Mouse (Mus musculus): ENCODE data around the gene Olfr1369-ps1. TPM values are rescaled to one million over a fixed set of nuclear protein-coding genes. Genes with fewer than 3 reads are reported as not detected.

Gene Olfr1369-ps1
- polyA plus RNA-seq, 1 experiment from 2014 or later = not detected

DNA sequence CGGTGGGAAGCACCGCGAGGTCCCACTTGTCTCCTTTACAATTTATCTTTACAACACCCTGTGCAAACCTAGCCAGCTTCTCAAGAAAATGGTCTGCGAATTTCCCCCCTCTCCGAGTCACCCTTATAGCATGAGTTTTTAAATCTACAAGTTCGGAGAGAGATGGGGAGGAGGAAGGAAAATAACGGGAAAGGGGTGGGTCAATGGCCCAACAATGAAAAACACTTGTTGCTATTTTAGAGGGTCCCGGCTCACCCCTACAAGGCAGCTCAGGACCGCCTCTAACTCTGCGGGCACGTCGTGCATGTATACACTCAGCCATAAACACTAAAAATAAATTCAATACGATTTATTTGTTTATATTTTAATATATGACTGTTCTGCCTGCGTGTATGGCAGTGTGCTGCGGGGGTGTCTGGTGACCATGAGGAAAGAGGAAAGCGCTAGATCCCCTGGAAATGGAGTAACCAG is 48.8 kb downstream of the Olfr1369-ps1 start:
- ATAC-seq (replicated peaks; ENCODE audit: low FRiP score, low read depth) = no peak; the same call in 1 of the 2 replicates
- 0 out of 2 replicates have a peak, but pooled peaks cover 3% of the 10 kb centered on the region for H3K4me1 ChIP-seq (replicated peaks; ENCODE audit: insufficient read depth, low read length)
- H3K4me2 ChIP-seq (ENCODE audit: low read length) = peak overlapping the region; percentile 95
- no peaks in the 10 kb centered on the region for H3K36me3 ChIP-seq (ENCODE audit: insufficient read depth, low read length)
- under 1% methylated on average over 16 of the region's 16 CpGs for WGBS
- H3K9me3 ChIP-seq (replicated peaks; ENCODE audit: low read length) = no peaks in the 10 kb centered on the region
- H3K27me3 ChIP-seq (ENCODE audit: insufficient read depth, low read length) = no peaks in the 10 kb centered on the region
- no peak for TF ChIP-seq CTCF (IDR thresholded peaks at IDR 0.05; ENCODE audit: low read depth)
- H3K9ac ChIP-seq (ENCODE audit: low read depth, low read length) = peak overlapping the region; percentile 50; the same call in 1 of the 2 replicates
- no peak overlapping the region for H3K27ac ChIP-seq
- peak overlapping the region; percentile 62 for H3K4me3 ChIP-seq (replicated peaks; ENCODE audit: low read depth, low read length)
- peak; percentile 25 for DNase-seq (ENCODE audit: low spot score)

DNA sequence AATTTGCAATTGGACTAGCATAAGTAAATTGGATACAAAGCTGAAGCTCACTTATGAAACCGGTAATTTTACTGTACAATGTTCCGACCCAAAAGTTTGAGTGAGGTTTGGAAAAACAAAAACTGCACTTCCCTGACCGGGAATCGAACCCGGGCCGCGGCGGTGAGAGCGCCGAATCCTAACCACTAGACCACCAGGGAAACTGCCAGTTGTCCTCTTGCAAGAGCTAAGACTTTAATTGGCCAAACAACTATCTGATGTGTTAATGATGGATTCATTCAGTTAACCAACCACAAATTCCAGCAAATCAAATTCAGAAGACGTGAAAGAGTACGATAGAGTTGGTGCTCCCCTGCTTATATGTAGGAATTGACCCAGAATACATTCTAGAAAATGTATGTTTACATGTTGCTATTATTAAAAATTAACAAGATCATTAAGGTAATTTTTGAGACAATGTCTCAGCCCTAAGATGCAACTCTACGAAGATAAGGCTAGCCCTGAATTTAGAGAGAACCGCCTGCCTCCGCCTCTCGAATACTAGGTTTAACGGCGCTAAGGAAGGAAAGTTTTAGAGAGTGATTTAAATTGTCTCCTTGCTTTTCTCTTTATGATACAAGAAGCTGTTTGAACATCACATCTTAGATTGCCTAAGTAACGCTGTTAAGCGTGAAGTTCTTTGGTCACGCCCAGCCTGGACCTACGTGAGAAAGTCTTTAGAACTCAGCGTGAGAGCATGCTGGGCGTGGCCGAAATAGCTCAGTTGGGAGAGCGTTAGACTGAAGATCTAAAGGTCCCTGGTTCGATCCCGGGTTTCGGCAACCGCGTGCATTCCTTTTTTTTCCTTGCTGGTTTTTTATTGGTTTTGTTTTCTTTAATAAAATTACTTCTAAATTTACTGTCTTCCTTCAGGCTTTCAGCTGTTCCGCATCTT is 49.6 kb downstream of the Olfr1369-ps1 start:
- peak; percentile 91 for DNase-seq (ENCODE audit: low spot score)
- Histone ChIP-seq H3K4me3 (replicated peaks; ENCODE audit: low read depth, low read length) (peak overlapping the region; percentile 62), H3K4me1 (replicated peaks; ENCODE audit: insufficient read depth, low read length) (0 out of 2 replicates have a peak, but pooled peaks cover 3% of the 10 kb centered on the region), H3K27ac (no peak overlapping the region), H3K4me2 (ENCODE audit: low read length) (peak overlapping the region; percentile 95), H3K27me3 (ENCODE audit: insufficient read depth, low read length) (no peaks in the 10 kb centered on the region), H3K9me3 (replicated peaks; ENCODE audit: low read length) (no peaks in the 10 kb centered on the region), H3K36me3 (ENCODE audit: insufficient read depth, low read length) (no peaks in the 10 kb centered on the region), H3K9ac (ENCODE audit: low read depth, low read length) (peak overlapping the region; percentile 50; the same call in 1 of the 2 replicates)
- WGBS = under 1% methylated on average over 32 of the region's 32 CpGs
- TF ChIP-seq CTCF (IDR thresholded peaks at IDR 0.05; ENCODE audit: low read depth) = no peak
- ATAC-seq (replicated peaks; ENCODE audit: low FRiP score, low read depth) = peak; percentile 91

DNA sequence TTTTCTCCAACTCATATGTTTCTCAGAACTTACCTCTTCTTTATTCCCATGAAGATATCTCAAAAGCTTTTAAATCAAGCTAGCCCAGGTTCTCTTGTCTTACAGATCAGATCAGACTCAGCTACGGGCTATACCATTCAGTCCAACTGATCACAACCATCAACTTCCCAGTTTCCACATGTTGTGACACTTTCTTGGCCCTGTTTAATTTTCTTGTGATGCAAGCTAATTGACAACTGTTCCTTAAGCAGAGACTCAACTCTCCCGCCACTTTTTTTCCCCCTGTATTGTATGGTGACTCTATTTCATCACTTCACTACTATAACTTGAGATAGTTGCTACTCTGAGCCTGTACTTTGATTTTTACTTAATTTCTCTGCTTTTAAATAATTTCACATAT is 50.3 kb downstream of the Olfr1369-ps1 start:
- no peak for TF ChIP-seq CTCF (IDR thresholded peaks at IDR 0.05; ENCODE audit: low read depth)
- no peak for ATAC-seq (replicated peaks; ENCODE audit: low FRiP score, low read depth)
- H3K9me3 ChIP-seq (replicated peaks; ENCODE audit: low read length) = no peaks in the 10 kb centered on the region

DNA sequence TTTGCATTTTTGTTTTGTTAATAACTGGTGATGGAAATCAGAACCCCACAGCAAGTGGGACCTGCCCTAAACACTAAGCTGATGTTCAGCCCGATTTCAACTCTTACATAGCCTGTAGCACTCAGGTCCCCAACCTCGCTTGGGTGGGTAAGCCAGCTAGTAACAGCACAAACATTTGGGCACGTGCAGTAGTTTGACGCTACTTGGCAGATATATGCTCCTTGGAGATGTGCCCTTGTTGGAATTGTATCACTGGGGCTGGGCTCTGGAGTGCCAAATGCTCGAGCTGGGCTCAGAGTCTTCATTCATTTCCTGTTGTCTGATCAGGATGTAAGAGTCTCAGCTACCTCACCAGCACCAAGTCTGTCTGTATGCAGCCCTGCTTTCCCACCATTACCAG is 51.3 kb downstream of the Olfr1369-ps1 start:
- Histone ChIP-seq H3K27ac (no peak overlapping the region), H3K9me3 (replicated peaks; ENCODE audit: low read length) (no peaks in the 10 kb centered on the region), H3K4me2 (ENCODE audit: low read length) (no peak overlapping the region), H3K4me1 (replicated peaks; ENCODE audit: insufficient read depth, low read length) (0 out of 2 replicates have a peak, but pooled peaks cover 3% of the 10 kb centered on the region), H3K36me3 (ENCODE audit: insufficient read depth, low read length) (no peaks in the 10 kb centered on the region), H3K27me3 (ENCODE audit: insufficient read depth, low read length) (no peaks in the 10 kb centered on the region), H3K9ac (ENCODE audit: low read depth, low read length) (no peak overlapping the region), H3K4me3 (replicated peaks; ENCODE audit: low read depth, low read length) (no peak overlapping the region)
- TF ChIP-seq CTCF (IDR thresholded peaks at IDR 0.05; ENCODE audit: low read depth) = no peak
- DNase-seq (ENCODE audit: low spot score) (no peak), ATAC-seq (replicated peaks; ENCODE audit: low FRiP score, low read depth) (no peak)
- WGBS = 48% methylated on average over 5 of the region's 5 CpGs

More for the DNA sequence above, 50.3 kb downstream of the Olfr1369-ps1 start:
- Histone ChIP-seq H3K27me3 (ENCODE audit: insufficient read depth, low read length) (no peaks in the 10 kb centered on the region), H3K4me3 (replicated peaks; ENCODE audit: low read depth, low read length) (peak overlapping the region; percentile 62; the same call in 1 of the 2 replicates), H3K4me2 (ENCODE audit: low read length) (peak overlapping the region; percentile 30; the same call in 1 of the 2 replicates), H3K4me1 (replicated peaks; ENCODE audit: insufficient read depth, low read length) (0 out of 2 replicates have a peak, but pooled peaks cover 3% of the 10 kb centered on the region), H3K36me3 (ENCODE audit: insufficient read depth, low read length) (no peaks in the 10 kb centered on the region), H3K9ac (ENCODE audit: low read depth, low read length) (no peak overlapping the region), H3K27ac (no peak overlapping the region)
- DNase-seq (ENCODE audit: low spot score) = no peak
- WGBS = 37% methylated on average over 2 of the region's 2 CpGs

DNA sequence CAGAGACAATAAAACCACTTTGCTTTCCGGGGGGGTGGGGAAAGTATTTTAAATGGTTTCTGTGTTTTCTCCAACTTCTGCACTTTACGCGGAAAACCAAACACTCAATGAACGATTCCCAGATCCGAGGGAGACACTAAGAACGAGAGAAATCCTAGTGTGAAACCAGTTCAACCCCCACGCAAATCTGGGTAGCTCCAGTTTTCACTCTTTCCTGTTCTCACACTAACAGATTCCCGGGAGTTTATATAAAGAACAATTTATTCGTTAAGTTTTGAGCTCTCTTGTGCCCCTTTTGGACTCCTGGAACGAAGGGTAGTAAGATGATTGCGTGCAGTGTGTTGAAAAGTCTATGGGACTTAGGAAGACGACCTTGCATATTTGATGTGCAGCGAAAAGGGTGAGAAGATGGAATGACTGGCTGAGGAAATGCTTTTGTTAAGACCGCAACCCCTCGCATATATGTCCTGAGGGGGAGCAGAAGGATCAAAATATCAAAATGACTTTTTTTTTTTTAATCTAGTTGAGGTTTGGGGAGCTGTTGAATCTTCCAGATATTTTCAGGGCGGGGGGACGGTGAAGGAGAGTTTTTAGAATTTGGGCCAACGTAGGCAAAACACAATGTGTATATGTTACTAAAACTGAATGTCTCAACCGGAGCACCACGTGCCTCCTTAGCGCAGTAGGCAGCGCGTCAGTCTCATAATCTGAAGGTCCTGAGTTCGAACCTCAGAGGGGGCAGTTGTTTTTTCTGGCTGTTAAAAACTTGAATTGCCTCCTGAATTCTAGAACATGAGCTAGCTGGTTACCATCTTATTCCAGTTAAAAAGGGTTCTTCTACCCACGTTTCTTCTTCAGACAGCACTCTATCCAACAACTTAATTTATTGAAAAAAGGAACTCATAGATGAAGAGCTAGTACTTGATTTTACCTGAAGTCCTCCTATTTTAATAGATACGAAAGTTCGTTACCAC is 55.9 kb downstream of the Olfr1369-ps1 start:
- Histone ChIP-seq H3K9me3 (replicated peaks; ENCODE audit: low read length) (no peaks in the 10 kb centered on the region), H3K4me3 (replicated peaks; ENCODE audit: low read depth, low read length) (peak overlapping the region; percentile 51), H3K36me3 (ENCODE audit: insufficient read depth, low read length) (no peaks in the 10 kb centered on the region), H3K27ac (no peak overlapping the region), H3K4me1 (replicated peaks; ENCODE audit: insufficient read depth, low read length) (peaks cover 5% of the 10 kb centered on the region; the same call in 1 of the 2 replicates), H3K4me2 (ENCODE audit: low read length) (peak overlapping the region; percentile 57), H3K9ac (ENCODE audit: low read depth, low read length) (0 out of 2 replicates have a peak overlapping the region, but pooled peaks have one; percentile 14), H3K27me3 (ENCODE audit: insufficient read depth, low read length) (no peaks in the 10 kb centered on the region)
- peak; percentile 59 for ATAC-seq (replicated peaks; ENCODE audit: low FRiP score, low read depth)
- under 1% methylated on average over 27 of the region's 27 CpGs for WGBS
- peak; percentile 86 for DNase-seq (ENCODE audit: low spot score)
- TF ChIP-seq CTCF (IDR thresholded peaks at IDR 0.05; ENCODE audit: low read depth) = no peak
